Mouse (Mus musculus) regulatory T cell (primary cell): ENCODE measurements around the gene Prex1.
"Not testable (repeated sequence)": the region's sequence is repeated elsewhere in the genome, so short reads cannot be mapped to it uniquely, and the experiment has no call there.

Source experiments
- in situ Hi-C: fragments of 300-600 bp; cut with MboI, MseI; formaldehyde crosslinking; loops from one replicate; pipeline ENCODE4 v1.15.1; 2025; ENCODE audit warnings: high pct_unique_total_duplicates

Prex1 gene

GRCm38 (mm10) chr2:166713690-166714426, at the start of gene Prex1:
Prex1 (minus strand) TSS chr2:166713832.
- in situ Hi-C loops: loop anchor here (5.0 kb wide), 2 partner anchors 57 to 87 kb away; no protein-coding TSS in a partner anchor

- in situ Hi-C loops: no loop called here
Observed at GRCm38 (mm10) chr2:166757969-166758368, 44.3 kb upstream of the Prex1 start.

GRCm38 (mm10) chr2:166754760-166755159, 41.1 kb upstream of the Prex1 start:
- in situ Hi-C loops: no loop called here

GRCm38 (mm10) chr2:166754194-166754593, 40.6 kb upstream of the Prex1 start:
- in situ Hi-C loops: no loop called here

GRCm38 (mm10) chr2:166750620-166751191, 37.1 kb upstream of the Prex1 start:
- in situ Hi-C loops: no loop called here

GRCm38 (mm10) chr2:166746261-166746913, 32.8 kb upstream of the Prex1 start:
- in situ Hi-C loops: not testable (repeated sequence)

- in situ Hi-C loops: no loop called here
Observed at GRCm38 (mm10) chr2:166745849-166746248, 32.2 kb upstream of the Prex1 start.

GRCm38 (mm10) chr2:166744433-166744832, 30.8 kb upstream of the Prex1 start:
- in situ Hi-C loops: no loop called here

- in situ Hi-C loops: no loop called here
Observed at GRCm38 (mm10) chr2:166743504-166743903, 29.9 kb upstream of the Prex1 start.

- in situ Hi-C loops: no loop called here
Observed at GRCm38 (mm10) chr2:166741445-166741844, 27.8 kb upstream of the Prex1 start.

GRCm38 (mm10) chr2:166740396-166740795, 26.8 kb upstream of the Prex1 start:
- in situ Hi-C loops: no loop called here

GRCm38 (mm10) chr2:166737307-166737706, 23.7 kb upstream of the Prex1 start:
- in situ Hi-C loops: loop anchor here (5.0 kb wide), 1 partner anchor 95 kb away; no protein-coding TSS in a partner anchor

GRCm38 (mm10) chr2:166735469-166736001, 21.9 kb upstream of the Prex1 start:
- in situ Hi-C loops: loop anchor here (5.0 kb wide), 1 partner anchor 97 kb away; no protein-coding TSS in a partner anchor

- in situ Hi-C loops: no loop called here
Observed at GRCm38 (mm10) chr2:166732860-166733259, 19.2 kb upstream of the Prex1 start.

- in situ Hi-C loops: no loop called here
Observed at GRCm38 (mm10) chr2:166732146-166732545, 18.5 kb upstream of the Prex1 start.

GRCm38 (mm10) chr2:166731102-166731883, 17.7 kb upstream of the Prex1 start:
- in situ Hi-C loops: not testable (repeated sequence)

- in situ Hi-C loops: no loop called here
Observed at GRCm38 (mm10) chr2:166730567-166730915, 16.9 kb upstream of the Prex1 start.

GRCm38 (mm10) chr2:166729656-166730566, 16.3 kb upstream of the Prex1 start:
- in situ Hi-C loops: loop anchor here (5.0 kb wide), 1 partner anchor 52 kb away; no protein-coding TSS in a partner anchor

- in situ Hi-C loops: loop anchor here (5.0 kb wide), 1 partner anchor 53 kb away; no protein-coding TSS in a partner anchor
Observed at GRCm38 (mm10) chr2:166729045-166729444, 15.4 kb upstream of the Prex1 start.

GRCm38 (mm10) chr2:166728261-166728680, 14.6 kb upstream of the Prex1 start:
- in situ Hi-C loops: loop anchor here (5.0 kb wide), 1 partner anchor 54 kb away; no protein-coding TSS in a partner anchor
